Mouse (Mus musculus): ENCODE results near the gene Gclc. TPM values are rescaled to one million over a fixed set of nuclear protein-coding genes. Genes with fewer than 3 reads are reported as not detected.
"Not testable (repeated sequence)": the region's sequence is repeated elsewhere in the genome, so short reads cannot be mapped to it uniquely, and the experiment has no call there.

Gclc gene
- total and polyA plus RNA-seq, 2 experiments from 2014 or later, result 14.4 to 28.4 TPM

DNA sequence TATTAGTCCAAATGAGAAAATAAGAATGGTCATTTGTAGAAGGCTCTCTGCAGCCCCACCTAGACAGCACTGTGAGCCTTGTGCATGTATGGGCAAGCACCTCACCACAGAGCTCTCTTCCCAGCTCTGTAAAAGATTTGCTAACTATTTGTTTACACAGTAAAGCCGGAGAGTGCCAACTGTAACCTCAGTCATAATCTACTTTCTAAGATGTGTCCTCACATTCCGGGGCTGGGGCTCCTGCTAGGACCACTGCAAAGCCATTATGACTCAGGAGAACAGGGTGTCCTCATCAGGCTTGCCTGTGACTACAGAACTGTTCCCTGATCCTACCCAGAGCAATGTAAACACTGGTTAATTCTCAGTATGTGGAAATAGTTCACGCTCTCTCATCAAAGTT, 9.5 kb upstream of the Gclc start:
- WGBS, result 82% methylated on average over 3 of the region's 3 CpGs
- H3K4me1 ChIP-seq (ENCODE audit: insufficient read depth), result no peaks in the 10 kb centered on the region

DNA sequence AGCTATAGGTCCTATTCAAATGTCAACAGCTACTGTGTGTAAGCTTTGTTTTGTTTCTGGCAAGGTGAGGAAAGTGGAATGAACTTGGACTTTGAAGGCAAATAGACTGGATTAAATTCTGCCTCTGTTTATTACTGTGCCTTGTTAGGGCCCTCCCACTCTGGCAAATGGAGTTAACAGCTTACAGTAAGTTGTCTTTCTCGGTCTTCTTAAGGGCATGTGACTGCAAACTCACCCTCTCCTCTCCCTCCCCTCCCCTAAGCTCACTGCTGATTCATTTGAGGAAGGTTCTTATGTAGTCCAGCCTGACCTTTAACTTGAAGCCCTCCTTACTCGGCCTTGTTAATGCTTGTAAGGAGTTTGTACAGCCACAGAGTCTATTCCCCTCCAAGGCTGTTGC, 8.0 kb upstream of the Gclc start:
- H3K4me3 ChIP-seq (ENCODE audit: low read depth, low read length), result no peak overlapping the region
- H3K36me3 ChIP-seq (ENCODE audit: insufficient read depth), result no peaks in the 10 kb centered on the region
- no peaks in the 10 kb centered on the region for H3K4me1 ChIP-seq (ENCODE audit: insufficient read depth)
- H3K4me2 ChIP-seq (ENCODE audit: low read depth), result no peak overlapping the region
- H3K27me3 ChIP-seq (ENCODE audit: insufficient read depth, low read length), result no peaks in the 10 kb centered on the region
- no peak overlapping the region for H3K27ac ChIP-seq (ENCODE audit: low read depth, low read length)
- H3K9ac ChIP-seq, result no peak overlapping the region
- WGBS, result 59% methylated on average over 2 of the region's 2 CpGs
- TF ChIP-seq CTCF (IDR thresholded peaks at IDR 0.05; ENCODE audit: low read depth), result no peak
- no peak for DNase-seq
- ATAC-seq, result no peak
- no peaks in the 10 kb centered on the region for H3K9me3 ChIP-seq (ENCODE audit: low read length)

More for the DNA sequence above, 9.5 kb upstream of the Gclc start:
- H3K36me3 ChIP-seq (ENCODE audit: insufficient read depth), result no peaks in the 10 kb centered on the region
- TF ChIP-seq CTCF (IDR thresholded peaks at IDR 0.05; ENCODE audit: low read depth), result no peak
- no peak overlapping the region for H3K4me3 ChIP-seq (ENCODE audit: low read depth, low read length)
- no peak overlapping the region for H3K27ac ChIP-seq (ENCODE audit: low read depth, low read length)
- no peak overlapping the region for H3K9ac ChIP-seq
- ATAC-seq (no peak), DNase-seq (no peak)
- H3K9me3 ChIP-seq (ENCODE audit: low read length), result no peaks in the 10 kb centered on the region
- no peak overlapping the region for H3K4me2 ChIP-seq (ENCODE audit: low read depth)
- H3K27me3 ChIP-seq (ENCODE audit: insufficient read depth, low read length), result no peaks in the 10 kb centered on the region

DNA sequence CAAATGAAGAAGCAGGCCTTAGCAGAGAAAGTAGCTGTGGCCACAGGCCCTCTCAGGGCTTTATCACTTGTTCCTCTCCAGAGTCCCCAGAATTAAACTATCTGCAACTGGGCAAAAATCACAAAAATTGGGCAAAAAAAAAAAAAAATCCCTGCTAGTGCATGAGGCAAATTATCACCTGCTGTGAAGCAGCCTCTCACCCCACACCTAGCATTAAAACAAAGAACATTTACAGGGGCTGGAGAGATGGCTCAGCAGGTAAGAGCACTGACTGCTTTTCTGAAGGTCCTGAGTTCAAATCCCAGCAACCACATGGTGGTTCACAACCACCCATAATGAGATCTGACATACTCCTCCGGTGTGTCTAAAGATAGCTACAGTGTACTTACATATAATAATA, 6.0 kb upstream of the Gclc start:
- ATAC-seq; H3K9me3 ChIP-seq (ENCODE audit: low read length); H3K4me1 ChIP-seq (ENCODE audit: insufficient read depth); H3K36me3 ChIP-seq (ENCODE audit: insufficient read depth); H3K27ac ChIP-seq (ENCODE audit: low read depth, low read length); H3K27me3 ChIP-seq (ENCODE audit: insufficient read depth, low read length); H3K9ac ChIP-seq; H3K4me3 ChIP-seq (ENCODE audit: low read depth, low read length); H3K4me2 ChIP-seq (ENCODE audit: low read depth); DNase-seq: not testable (repeated sequence)
- 96% methylated on average over 1 of the region's 1 CpGs for WGBS

DNA sequence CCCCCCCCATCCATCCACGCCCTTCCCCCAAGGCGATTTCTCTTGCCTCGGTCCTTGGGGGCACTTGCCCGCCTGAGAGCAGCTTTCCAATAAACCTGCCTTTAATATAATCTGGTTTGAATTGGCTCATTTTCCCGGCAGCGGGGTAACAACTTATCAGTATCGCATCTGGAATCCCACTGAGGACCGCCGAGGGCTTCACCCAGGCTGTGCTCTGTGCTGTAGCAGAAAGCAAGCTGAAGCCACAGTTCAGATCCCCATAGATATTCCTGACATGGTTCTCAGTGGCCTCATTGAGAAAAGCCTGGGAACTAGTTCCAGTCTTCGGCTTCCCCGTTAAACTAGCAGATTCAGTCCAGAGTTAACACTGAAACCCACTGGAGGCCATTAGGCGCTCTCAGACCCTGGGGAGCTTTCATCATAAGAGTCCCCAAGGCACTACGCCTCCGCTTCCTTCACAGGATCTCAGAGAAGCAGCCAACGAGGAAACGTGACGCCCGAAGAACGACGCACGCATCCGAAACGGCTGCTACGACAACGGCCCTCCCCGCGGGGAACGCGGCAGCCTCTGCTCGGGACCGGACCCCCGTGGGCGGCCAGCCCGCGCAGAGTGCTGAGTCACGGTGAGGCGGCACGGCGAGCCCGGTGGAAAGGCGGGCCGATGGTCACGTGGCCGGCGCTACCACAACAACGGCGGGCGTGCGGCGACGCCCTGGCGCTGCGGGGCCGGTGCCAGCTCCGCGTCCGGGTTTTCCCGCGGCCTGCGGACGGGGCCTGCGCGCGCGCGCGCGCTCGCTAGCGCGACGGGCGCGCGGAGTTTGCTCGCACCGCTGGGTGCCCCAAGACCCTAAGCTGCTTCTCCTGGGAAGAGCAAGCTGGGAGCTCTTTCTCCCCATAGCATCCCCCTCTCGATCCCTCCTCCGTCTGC, 3.9 kb upstream of the Gclc start:
- H3K36me3 ChIP-seq (ENCODE audit: insufficient read depth), result no peaks in the 10 kb centered on the region
- ATAC-seq, result peak; percentile 86
- H3K9ac ChIP-seq, result peak overlapping the region; percentile 66
- no peaks in the 10 kb centered on the region for H3K4me1 ChIP-seq (ENCODE audit: insufficient read depth)
- H3K9me3 ChIP-seq (ENCODE audit: low read length), result no peaks in the 10 kb centered on the region
- under 1% methylated on average over 78 of the region's 79 CpGs for WGBS
- no peak for TF ChIP-seq CTCF (IDR thresholded peaks at IDR 0.05; ENCODE audit: low read depth)
- DNase-seq, result peak; percentile 95
- no peaks in the 10 kb centered on the region for H3K27me3 ChIP-seq (ENCODE audit: insufficient read depth, low read length)
- peak overlapping the region; percentile 62 for H3K4me3 ChIP-seq (ENCODE audit: low read depth, low read length)
- H3K4me2 ChIP-seq (ENCODE audit: low read depth), result peak overlapping the region; percentile 78
- peak overlapping the region; percentile 85 for H3K27ac ChIP-seq (ENCODE audit: low read depth, low read length)

DNA sequence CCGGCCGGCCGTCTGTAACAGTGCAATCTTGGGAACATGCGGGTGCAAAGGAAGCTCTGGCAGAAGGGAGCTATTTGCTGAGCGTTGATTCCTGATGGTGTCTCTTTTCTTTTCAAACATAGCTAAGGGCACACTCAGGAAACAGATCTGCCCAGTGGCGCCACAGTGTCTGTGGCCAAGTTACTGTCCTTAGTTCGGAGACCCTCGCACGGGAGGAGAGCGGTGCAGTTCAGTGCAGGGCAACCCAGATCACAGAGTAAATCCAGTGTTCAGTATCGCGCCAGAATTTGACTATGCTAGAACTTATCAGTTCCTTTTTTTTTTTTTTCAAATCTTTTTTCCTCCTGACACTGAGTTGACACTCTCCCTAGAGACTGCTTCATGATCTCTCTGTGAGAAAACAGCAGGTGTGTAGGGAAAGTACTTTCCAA, 3.2 kb upstream of the Gclc start:
- Histone ChIP-seq H3K27me3 (ENCODE audit: insufficient read depth, low read length) (no peaks in the 10 kb centered on the region), H3K27ac (ENCODE audit: low read depth, low read length) (peak overlapping the region; percentile 85), H3K4me1 (ENCODE audit: insufficient read depth) (no peaks in the 10 kb centered on the region), H3K36me3 (ENCODE audit: insufficient read depth) (no peaks in the 10 kb centered on the region), H3K9ac (peak overlapping the region; percentile 66), H3K9me3 (ENCODE audit: low read length) (no peaks in the 10 kb centered on the region), H3K4me2 (ENCODE audit: low read depth) (peak overlapping the region; percentile 78), H3K4me3 (ENCODE audit: low read depth, low read length) (peak overlapping the region; percentile 62)
- DNase-seq, result no peak
- TF ChIP-seq CTCF (IDR thresholded peaks at IDR 0.05; ENCODE audit: low read depth), result 0 out of 2 replicates have a peak, but pooled peaks have one; percentile 6
- no peak for ATAC-seq
- under 1% methylated on average over 12 of the region's 12 CpGs for WGBS

DNA sequence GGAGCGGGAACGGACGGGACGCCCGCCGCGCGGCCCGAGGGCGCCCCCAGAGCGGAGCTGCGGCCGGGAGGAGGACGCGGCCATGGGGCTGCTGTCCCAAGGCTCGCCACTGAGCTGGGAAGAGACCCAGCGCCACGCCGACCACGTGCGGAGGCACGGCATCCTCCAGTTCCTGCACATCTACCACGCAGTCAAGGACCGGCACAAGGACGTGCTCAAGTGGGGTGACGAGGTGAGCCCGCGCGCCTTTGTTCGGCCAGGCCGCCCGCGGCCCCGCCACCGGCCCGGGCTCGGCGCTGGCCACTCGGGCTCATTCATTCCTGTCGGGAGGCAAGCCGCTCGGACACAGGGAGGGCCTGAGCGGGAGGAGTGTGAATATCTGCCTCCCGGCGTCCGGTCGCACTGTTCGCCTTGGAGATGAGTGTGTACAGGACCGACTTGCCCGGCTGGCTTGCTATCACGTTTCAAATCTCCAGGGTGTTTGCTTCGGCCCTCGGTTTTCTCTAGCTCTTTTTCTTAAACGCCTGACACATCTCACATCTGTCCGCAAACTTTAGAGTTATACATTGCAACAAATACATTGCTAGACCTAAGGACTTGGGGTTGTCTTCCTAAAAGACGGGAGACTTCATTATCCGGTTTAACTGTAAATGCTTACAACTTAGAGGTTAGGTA, 530 bp downstream of the Gclc start:
- H3K27me3 ChIP-seq (ENCODE audit: insufficient read depth, low read length), result no peaks in the 10 kb centered on the region
- H3K4me3 ChIP-seq (ENCODE audit: low read depth, low read length), result peak overlapping the region; percentile 91
- no peaks in the 10 kb centered on the region for H3K9me3 ChIP-seq (ENCODE audit: low read length)
- DNase-seq (peak; percentile 52), ATAC-seq (peak; percentile 68)
- whole genome bisulfite sequencing, result under 1% methylated on average over 55 of the region's 57 CpGs
- peak overlapping the region; percentile 86 for H3K4me2 ChIP-seq (ENCODE audit: low read depth)
- H3K36me3 ChIP-seq (ENCODE audit: insufficient read depth), result no peaks in the 10 kb centered on the region
- peak; percentile 39 for TF ChIP-seq CTCF (IDR thresholded peaks at IDR 0.05; ENCODE audit: low read depth)
- peak overlapping the region; percentile 70 for H3K27ac ChIP-seq (ENCODE audit: low read depth, low read length)
- H3K4me1 ChIP-seq (ENCODE audit: insufficient read depth), result 0 out of 2 replicates have a peak, but pooled peaks cover 4% of the 10 kb centered on the region
- peak overlapping the region; percentile 69 for H3K9ac ChIP-seq

DNA sequence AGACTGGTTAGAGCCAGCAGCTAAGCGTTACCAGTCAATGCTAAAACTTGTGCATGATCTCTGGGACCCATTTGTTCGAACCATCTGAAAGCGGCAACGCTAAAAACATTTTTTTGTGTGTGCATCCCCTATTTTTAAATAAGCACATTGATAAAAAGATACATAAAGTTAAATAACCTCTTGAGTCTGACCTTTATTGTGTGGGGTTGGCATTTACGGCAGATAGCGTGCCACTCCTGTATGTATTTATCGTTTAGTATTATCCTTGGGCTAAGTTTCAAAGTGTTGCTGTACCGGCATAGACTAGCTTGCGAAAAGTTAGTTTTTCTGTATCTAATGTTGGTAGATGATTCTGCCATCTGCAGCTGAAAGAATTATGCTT, 1.1 kb downstream of the Gclc start:
- Histone ChIP-seq H3K4me2 (ENCODE audit: low read depth) (peak overlapping the region; percentile 86), H3K36me3 (ENCODE audit: insufficient read depth) (no peaks in the 10 kb centered on the region), H3K4me1 (ENCODE audit: insufficient read depth) (0 out of 2 replicates have a peak, but pooled peaks cover 4% of the 10 kb centered on the region), H3K9me3 (ENCODE audit: low read length) (no peaks in the 10 kb centered on the region), H3K27ac (ENCODE audit: low read depth, low read length) (no peak overlapping the region), H3K4me3 (ENCODE audit: low read depth, low read length) (peak overlapping the region; percentile 91), H3K9ac (peak overlapping the region; percentile 69; the same call in 1 of the 2 replicates), H3K27me3 (ENCODE audit: insufficient read depth, low read length) (no peaks in the 10 kb centered on the region)
- no peak for ATAC-seq
- 9% methylated on average over 9 of the region's 9 CpGs for WGBS
- no peak for TF ChIP-seq CTCF (IDR thresholded peaks at IDR 0.05; ENCODE audit: low read depth)
- no peak for DNase-seq

Data from forebrain, postnatal 0 days (tissue).